Mouse (Mus musculus) embryonic facial prominence, embryonic 12.5 days (tissue): ENCODE measurements around the gene Mbd3. TPM values are rescaled to one million over a fixed set of nuclear protein-coding genes. Genes with fewer than 3 reads are reported as not detected.

ENCODE experiments used
- ATAC-seq: fragments of 200-750 bp; cut with Nextera tagmentation; 2 replicates; pipeline ENCODE4 v1.8.0; 2017; ENCODE audit not compliant: insufficient number of reproducible peaks, insufficient read depth, low FRiP score, low TSS enrichment
- H3K27ac ChIP-seq: fragments of 300-500 bp; sonication (generic); 2 replicates; pipeline ENCODE4 v1.5.1; 2016; ENCODE audit warnings: mild to moderate bottlenecking
- H3K27me3 ChIP-seq: fragments of 300-500 bp; sonication (generic); 2 replicates; pipeline ENCODE4 v1.6.1; 2016; ENCODE audit warnings: mild to moderate bottlenecking, moderate library complexity
- H3K36me3 ChIP-seq: fragments of 300-500 bp; sonication (generic); 2 replicates; pipeline ENCODE4 v1.6.1; 2016; ENCODE audit warnings: mild to moderate bottlenecking
- H3K4me1 ChIP-seq: fragments of 300-500 bp; sonication (generic); 2 replicates; pipeline ENCODE4 v1.6.1; 2016
- H3K4me2 ChIP-seq: fragments of 300-500 bp; sonication (generic); replicated peaks from 2 replicates; pipeline ENCODE4 v1.6.1; 2016; ENCODE audit warnings: mild to moderate bottlenecking, moderate library complexity
- H3K4me3 ChIP-seq: fragments of 300-500 bp; sonication (generic); 2 replicates; pipeline ENCODE4 v1.5.1; 2016; ENCODE audit warnings: mild to moderate bottlenecking
- H3K9ac ChIP-seq: fragments of 300-500 bp; sonication (generic); 2 replicates; pipeline ENCODE4 v1.6.1; 2016; ENCODE audit warnings: mild to moderate bottlenecking, moderate library complexity
- H3K9me3 ChIP-seq: fragments of 300-500 bp; sonication (generic); 2 replicates; pipeline ENCODE4 v1.6.1; 2016; ENCODE audit warnings: mild to moderate bottlenecking, moderate library complexity
- whole genome bisulfite sequencing: fragments of 180-500 bp; shearing (Covaris S2); methylation state at CpG from one replicate; pipeline ENCODE4 v1.1.7; 2016; 5-methylcytosine and 5-hydroxymethylcytosine counted together
- polyA plus RNA-seq: library from polyadenylated mRNA; unstranded; fragments of >200 nt; fragmentation: Nextera tagmentation; extraction: Ambion mirVana; gene quantifications from 2 replicates; pipeline ENCODE4 v1.2.1, GENCODE M21; 2016

The Mbd3 gene
- polyA plus RNA-seq, 1 experiment from 2014 or later, result 332 TPM

DNA sequence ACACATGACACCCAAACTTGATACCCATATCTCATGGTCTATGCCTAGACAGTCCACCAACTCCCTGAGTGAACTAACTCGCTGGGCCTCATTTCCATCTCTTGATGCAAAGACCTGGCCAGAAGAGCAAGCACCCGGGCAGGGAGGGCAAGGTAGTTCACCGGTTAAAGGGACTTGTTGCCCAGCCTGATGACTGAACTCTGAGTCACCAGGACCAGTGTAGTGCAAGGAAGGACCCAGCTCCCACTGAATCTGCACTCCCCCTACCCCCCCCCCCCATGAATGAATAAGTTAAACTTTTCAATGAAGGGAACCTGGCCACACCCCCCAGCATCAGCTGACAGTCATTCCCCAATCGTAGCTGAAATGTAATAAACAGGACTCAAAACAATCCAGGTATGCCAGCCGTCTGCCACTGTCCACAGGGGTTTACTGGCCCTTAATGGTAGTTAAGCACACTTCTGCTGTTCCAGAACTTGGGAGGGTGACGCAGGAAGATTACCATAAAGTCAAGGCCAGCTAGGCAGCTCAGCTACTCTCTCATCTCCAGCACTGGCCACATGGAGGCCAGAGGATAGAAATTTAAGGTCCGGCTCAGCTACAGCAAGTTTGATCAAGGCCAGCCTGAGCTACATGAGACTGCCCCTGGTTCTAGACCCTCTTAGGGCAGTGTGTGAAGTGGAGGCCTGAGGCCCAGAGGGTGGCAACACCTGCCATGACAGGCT is 16.5 kb downstream of the Mbd3 start:
- Histone ChIP-seq H3K36me3 (peaks cover 56% of the 10 kb centered on the region), H3K9ac (no peak overlapping the region), H3K4me2 (no peak overlapping the region), H3K9me3 (no peaks in the 10 kb centered on the region), H3K27ac (no peak overlapping the region), H3K4me1 (peaks cover 30% of the 10 kb centered on the region), H3K4me3 (no peak overlapping the region), H3K27me3 (no peaks in the 10 kb centered on the region)
- WGBS, result 81% methylated on average over 7 of the region's 7 CpGs
- no peak for ATAC-seq

DNA sequence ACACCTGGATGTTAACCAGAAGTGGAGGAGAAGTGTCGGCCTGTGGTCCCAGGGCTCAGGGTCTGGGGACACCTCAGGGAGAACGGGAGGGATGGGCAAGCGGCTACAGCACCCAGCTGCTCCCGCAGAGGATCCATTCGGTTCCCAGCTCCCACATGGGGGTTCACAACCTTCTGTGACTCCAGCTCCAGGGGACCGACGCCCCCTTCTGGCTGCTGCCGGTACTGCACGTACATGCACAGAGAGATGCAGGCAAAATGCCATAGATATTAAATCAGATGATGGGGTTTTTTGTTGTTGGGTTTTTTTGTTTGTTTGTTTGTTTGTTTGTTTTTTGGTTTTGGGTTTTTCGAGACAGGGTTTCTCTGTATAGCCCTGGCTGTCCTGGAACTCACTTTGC is 21.6 kb downstream of the Mbd3 start:
- H3K27ac ChIP-seq, result no peak overlapping the region
- H3K4me2 ChIP-seq, result no peak overlapping the region
- H3K9ac ChIP-seq, result no peak overlapping the region
- WGBS, result 49% methylated on average over 10 of the region's 10 CpGs
- H3K4me3 ChIP-seq, result no peak overlapping the region
- no peak for ATAC-seq
- no peaks in the 10 kb centered on the region for H3K9me3 ChIP-seq
- 0 out of 2 replicates have a peak, but pooled peaks cover under 1% of the 10 kb centered on the region for H3K4me1 ChIP-seq
- H3K36me3 ChIP-seq, result peaks cover 32% of the 10 kb centered on the region
- H3K27me3 ChIP-seq, result no peaks in the 10 kb centered on the region

DNA sequence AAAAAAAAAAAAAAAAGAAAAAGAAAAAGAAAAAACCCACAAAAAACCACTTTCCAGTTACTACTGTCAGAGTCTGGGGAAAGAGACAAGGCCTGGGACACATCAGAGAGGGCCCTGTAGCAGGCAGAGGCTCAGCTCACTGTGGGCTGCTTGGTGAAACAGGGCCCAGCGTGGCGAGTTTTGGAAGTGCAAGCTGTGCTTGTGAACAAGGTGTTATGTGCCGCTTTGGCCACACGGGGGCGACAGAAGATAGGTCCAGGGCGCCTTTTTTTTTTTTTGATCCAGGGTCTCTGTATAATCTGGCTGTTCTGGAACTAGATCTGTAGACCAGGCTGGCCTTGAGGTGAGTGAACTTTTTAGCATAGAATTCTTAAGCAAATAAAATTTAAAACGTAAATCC is 23.2 kb downstream of the Mbd3 start:
- Histone ChIP-seq H3K9me3 (no peaks in the 10 kb centered on the region), H3K4me1 (peaks cover 7% of the 10 kb centered on the region; the same call in 1 of the 2 replicates), H3K27me3 (no peaks in the 10 kb centered on the region), H3K27ac (no peak overlapping the region), H3K4me2 (no peak overlapping the region), H3K4me3 (no peak overlapping the region), H3K36me3 (peaks cover 16% of the 10 kb centered on the region), H3K9ac (no peak overlapping the region)
- ATAC-seq, result no peak
- 5% methylated on average over 7 of the region's 7 CpGs for WGBS

DNA sequence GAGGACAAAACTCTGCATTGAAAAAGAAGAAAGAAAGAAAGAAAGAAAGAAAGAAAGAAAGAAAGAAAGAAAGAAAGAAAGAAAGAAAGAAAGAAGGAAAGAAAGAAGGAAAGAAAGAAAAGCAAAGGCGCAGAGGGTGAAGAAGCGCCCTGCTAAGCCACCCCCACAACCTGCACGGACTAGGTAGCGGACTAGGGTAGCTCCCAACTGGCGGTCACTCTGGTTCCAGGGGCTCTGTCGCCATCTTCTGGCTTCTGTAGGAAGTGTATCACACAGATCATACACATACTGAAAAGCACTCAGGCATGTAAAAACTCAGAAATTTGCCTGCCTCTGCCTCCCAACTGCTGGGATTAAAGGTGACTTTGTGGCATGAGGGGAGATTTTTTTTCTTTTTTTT is 25.3 kb downstream of the Mbd3 start:
- 15% methylated on average over 6 of the region's 6 CpGs for WGBS

DNA sequence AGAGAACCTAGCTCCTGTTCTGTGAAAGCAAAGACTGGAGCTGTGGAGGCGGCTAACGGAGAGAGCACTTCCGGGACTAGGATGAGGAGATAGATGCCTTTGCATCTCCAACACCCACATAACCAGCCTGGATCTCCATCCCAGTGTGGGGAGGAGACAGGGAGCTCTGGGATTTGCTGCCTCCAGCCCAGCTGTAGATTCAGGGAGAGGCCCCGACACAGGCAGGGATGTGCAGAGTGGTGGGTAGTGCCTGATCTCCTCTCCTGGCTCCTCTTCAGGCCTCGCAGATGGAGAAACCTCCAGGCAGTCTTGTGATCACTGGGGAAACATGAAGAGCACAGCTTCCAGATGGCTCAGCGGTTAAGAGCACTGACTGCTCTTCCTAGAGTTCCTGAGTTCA is 26.6 kb downstream of the Mbd3 start:
- H3K36me3 ChIP-seq, result no peaks in the 10 kb centered on the region
- no peak overlapping the region for H3K27ac ChIP-seq
- H3K27me3 ChIP-seq, result 0 out of 2 replicates have a peak, but pooled peaks cover 3% of the 10 kb centered on the region
- H3K9me3 ChIP-seq, result no peaks in the 10 kb centered on the region
- H3K9ac ChIP-seq, result no peak overlapping the region
- WGBS, result 83% methylated on average over 6 of the region's 6 CpGs
- no peak overlapping the region for H3K4me3 ChIP-seq
- no peak overlapping the region for H3K4me2 ChIP-seq
- ATAC-seq, result no peak
- peaks cover 7% of the 10 kb centered on the region; the same call in 1 of the 2 replicates for H3K4me1 ChIP-seq

More for the DNA sequence above, 25.3 kb downstream of the Mbd3 start:
- Histone ChIP-seq H3K4me2 (no peak overlapping the region), H3K4me1 (peaks cover 7% of the 10 kb centered on the region; the same call in 1 of the 2 replicates), H3K9ac (no peak overlapping the region), H3K27me3 (no peaks in the 10 kb centered on the region), H3K27ac (no peak overlapping the region), H3K36me3 (no peaks in the 10 kb centered on the region; the same call in 1 of the 2 replicates), H3K9me3 (no peaks in the 10 kb centered on the region), H3K4me3 (no peak overlapping the region)
- ATAC-seq, result no peak

DNA sequence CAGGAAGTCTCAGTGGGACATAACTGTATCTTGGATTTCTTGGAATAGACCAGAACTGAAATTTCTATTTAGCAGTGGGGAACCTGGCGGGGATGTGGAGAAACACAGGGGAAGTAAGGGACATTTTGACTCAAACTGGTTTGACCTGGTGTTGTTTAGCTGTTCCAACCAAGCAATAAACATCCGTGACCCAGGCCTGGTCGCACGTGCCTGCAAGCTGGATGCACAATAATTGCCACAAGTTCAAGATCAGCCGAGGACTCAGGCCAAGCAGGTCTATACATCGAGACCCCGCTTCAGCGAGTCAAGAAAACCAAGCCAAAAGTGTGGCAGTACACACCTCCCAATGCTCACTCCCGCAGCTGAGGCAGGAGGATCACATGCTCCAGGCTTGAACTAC is 27.4 kb downstream of the Mbd3 start:
- Histone ChIP-seq H3K27ac (peak overlapping the region; percentile 36; the same call in 1 of the 2 replicates), H3K9ac (no peak overlapping the region), H3K4me3 (peak overlapping the region; percentile 31; the same call in 1 of the 2 replicates), H3K4me1 (peaks cover 7% of the 10 kb centered on the region; the same call in 1 of the 2 replicates), H3K4me2 (peak overlapping the region; percentile 37), H3K9me3 (no peaks in the 10 kb centered on the region), H3K27me3 (0 out of 2 replicates have a peak, but pooled peaks cover 6% of the 10 kb centered on the region), H3K36me3 (no peaks in the 10 kb centered on the region)
- 50% methylated on average over 9 of the region's 9 CpGs for WGBS
- no peak for ATAC-seq

DNA sequence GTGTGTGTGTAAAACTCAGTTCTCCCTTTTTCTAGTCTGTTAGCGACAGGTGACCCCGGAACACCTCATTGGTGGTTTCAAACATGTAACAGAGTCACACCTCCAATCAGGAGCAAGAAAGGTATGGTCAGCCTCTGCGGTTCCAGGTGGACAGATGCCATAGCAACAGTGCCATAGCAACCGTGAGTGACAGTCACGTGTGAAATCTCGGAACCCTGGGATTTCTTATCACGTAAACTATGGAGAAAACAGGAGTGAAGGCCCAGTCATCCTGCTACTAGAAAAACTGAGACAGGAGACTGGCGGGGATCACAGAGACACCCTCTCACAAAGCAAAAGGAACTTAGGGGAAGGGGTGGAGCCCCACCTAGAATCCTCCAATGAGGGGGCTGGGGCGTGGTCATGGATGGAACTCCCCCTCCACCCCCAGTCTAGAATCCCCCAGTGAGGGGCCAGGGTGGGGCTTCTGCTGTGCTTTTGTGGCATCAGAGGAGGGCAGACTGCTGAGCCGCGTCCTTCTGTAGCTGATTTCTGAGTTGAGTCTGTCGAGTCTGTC is 27.9 kb downstream of the Mbd3 start:
- peak overlapping the region; percentile 31 for H3K4me3 ChIP-seq
- H3K9me3 ChIP-seq, result no peaks in the 10 kb centered on the region
- H3K4me1 ChIP-seq, result peaks cover 7% of the 10 kb centered on the region; the same call in 1 of the 2 replicates
- no peak overlapping the region for H3K9ac ChIP-seq
- 0 out of 2 replicates have a peak, but pooled peaks cover 6% of the 10 kb centered on the region for H3K27me3 ChIP-seq
- H3K36me3 ChIP-seq, result no peaks in the 10 kb centered on the region
- peak; percentile 66; the same call in 1 of the 2 replicates for ATAC-seq
- H3K27ac ChIP-seq, result peak overlapping the region; percentile 36; the same call in 1 of the 2 replicates
- peak overlapping the region; percentile 37 for H3K4me2 ChIP-seq
- 3% methylated on average over 12 of the region's 12 CpGs for WGBS

DNA sequence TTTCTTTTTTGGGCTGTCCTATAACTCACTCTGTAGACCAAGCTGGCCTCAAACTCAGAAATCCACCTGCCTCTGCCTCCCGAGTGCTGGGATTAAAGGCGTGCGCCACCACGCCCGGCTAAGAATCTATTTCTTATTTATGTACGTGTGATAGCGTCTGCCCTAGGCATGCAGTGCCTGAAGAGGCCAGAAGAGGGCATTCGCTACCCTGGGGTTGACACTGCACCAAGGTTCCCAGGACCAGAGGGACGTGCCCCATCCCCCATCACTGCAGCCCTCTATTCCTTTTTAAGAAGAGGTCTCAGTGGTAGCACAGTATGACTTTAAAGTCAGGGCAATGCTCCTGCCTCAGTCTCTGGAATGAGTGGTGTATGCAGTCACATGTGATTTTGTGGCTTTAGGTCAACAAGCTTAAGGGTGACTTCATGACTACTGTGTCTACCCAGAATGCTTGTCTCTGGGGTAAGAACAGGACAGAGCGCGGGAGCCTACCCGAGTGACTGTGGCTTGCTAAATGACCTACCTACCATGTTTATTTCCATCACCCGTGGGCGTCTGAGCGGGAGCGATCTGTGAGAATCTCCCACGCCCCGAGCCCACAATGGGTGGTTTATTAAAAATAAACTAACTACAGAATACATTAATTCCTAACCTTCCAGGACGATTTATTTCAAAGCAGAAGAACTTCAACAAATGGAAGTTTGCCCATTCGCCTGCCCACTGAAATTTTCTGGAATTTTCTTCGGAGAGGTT is 29.2 kb downstream of the Mbd3 start:
- no peak overlapping the region for H3K27ac ChIP-seq
- no peaks in the 10 kb centered on the region for H3K36me3 ChIP-seq
- H3K4me1 ChIP-seq, result peaks cover 7% of the 10 kb centered on the region; the same call in 1 of the 2 replicates
- H3K4me3 ChIP-seq, result no peak overlapping the region
- no peaks in the 10 kb centered on the region for H3K9me3 ChIP-seq
- no peak overlapping the region for H3K9ac ChIP-seq
- ATAC-seq, result no peak
- H3K27me3 ChIP-seq, result 0 out of 2 replicates have a peak, but pooled peaks cover 6% of the 10 kb centered on the region
- WGBS, result 80% methylated on average over 21 of the region's 21 CpGs
- H3K4me2 ChIP-seq, result no peak overlapping the region

DNA sequence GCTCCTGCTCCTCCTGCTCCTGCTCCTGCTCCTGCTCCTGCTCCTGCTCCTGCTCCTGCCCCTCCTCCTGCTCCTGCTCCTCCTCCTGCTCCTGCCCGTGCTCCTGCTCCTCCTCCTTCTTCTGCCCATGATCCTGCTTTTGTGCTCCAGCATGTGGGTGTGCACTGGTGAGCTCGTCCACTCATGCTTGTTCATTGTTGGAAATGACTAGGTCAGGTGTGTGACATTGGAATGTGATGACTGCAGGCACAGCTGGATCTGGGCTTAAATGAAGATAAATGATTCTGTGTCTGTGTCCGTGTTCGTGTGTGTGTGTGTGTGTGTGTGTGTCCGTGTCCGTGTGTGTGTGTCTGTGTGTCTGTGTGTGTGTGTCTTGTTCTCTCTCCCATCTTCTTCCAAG is 31.0 kb downstream of the Mbd3 start:
- no peak overlapping the region for H3K4me3 ChIP-seq
- no peak overlapping the region for H3K27ac ChIP-seq
- peaks cover 11% of the 10 kb centered on the region; the same call in 1 of the 2 replicates for H3K4me1 ChIP-seq
- H3K27me3 ChIP-seq, result peaks cover 11% of the 10 kb centered on the region; the same call in 1 of the 2 replicates
- H3K9me3 ChIP-seq, result no peaks in the 10 kb centered on the region
- WGBS, result 93% methylated on average over 6 of the region's 6 CpGs
- no peak overlapping the region for H3K9ac ChIP-seq
- no peaks in the 10 kb centered on the region for H3K36me3 ChIP-seq
- ATAC-seq, result no peak
- no peak overlapping the region for H3K4me2 ChIP-seq

DNA sequence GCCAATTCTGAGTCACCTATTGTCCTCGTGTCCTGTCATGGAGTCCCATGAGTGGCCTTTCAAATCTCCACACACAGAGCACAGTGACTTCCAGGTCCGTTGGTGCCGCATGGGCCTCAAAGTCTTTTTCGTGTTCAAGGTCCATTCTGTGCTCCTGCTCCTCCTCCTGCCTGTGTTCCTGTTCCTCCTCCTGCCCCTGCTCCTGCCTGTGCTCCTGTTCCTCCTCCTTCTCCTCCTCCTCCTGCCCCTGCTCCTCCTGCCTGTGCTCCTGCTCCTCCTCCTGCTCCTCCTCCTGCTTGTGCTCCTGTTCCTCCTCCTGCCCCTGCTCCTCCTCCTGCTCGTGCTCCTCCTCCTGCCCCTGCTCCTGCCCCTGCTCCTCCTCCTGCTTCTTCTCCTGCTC is 31.4 kb downstream of the Mbd3 start:
- ATAC-seq, result no peak

DNA sequence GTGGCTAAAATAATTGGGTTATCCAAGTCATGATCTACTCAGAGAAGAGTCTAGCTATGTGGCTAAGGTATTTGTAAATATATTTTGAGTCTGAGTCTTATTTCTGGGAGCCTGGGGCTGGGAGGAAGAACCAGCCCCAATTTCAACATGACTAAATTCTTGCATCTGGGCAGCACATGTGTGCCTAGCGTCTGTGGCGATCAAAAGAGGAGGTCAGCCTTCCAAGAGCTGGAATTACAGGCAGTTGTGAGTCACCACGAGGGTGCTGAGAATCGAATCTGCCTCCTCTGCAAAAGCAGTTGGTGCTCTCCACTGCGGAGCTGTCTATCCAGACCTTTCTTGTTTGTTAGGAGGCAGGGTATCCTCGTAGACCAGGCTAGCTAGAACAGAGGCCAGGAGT is 33.6 kb downstream of the Mbd3 start:
- no peak overlapping the region for H3K9ac ChIP-seq
- peaks cover 20% of the 10 kb centered on the region for H3K27me3 ChIP-seq
- ATAC-seq, result no peak
- 0 out of 2 replicates have a peak, but pooled peaks cover 3% of the 10 kb centered on the region for H3K4me1 ChIP-seq
- no peak overlapping the region for H3K4me2 ChIP-seq
- 66% methylated on average over 6 of the region's 6 CpGs for WGBS
- no peaks in the 10 kb centered on the region for H3K36me3 ChIP-seq
- no peaks in the 10 kb centered on the region for H3K9me3 ChIP-seq
- no peak overlapping the region for H3K27ac ChIP-seq
- no peak overlapping the region for H3K4me3 ChIP-seq

More for the DNA sequence above, 31.4 kb downstream of the Mbd3 start:
- Histone ChIP-seq H3K36me3 (no peaks in the 10 kb centered on the region), H3K27me3 (peaks cover 12% of the 10 kb centered on the region), H3K4me1 (peaks cover 11% of the 10 kb centered on the region; the same call in 1 of the 2 replicates), H3K4me3 (no peak overlapping the region), H3K9ac (no peak overlapping the region), H3K4me2 (no peak overlapping the region), H3K9me3 (no peaks in the 10 kb centered on the region), H3K27ac (no peak overlapping the region)
- 62% methylated on average over 5 of the region's 5 CpGs for WGBS
